Mouse (Mus musculus) lung, embryonic 15.5 days (tissue): ENCODE data around the gene Arhgap24. TPM values are rescaled to one million over a fixed set of nuclear protein-coding genes. Genes with fewer than 3 reads are reported as not detected.
A peak's percentile ranks its signal among the peaks of the same experiment; 100 is the strongest.

ENCODE experiments used
- ATAC-seq: fragments of 200-750 bp; cut with Nextera tagmentation; 2 replicates; pipeline ENCODE4 v1.8.0; 2017; ENCODE audit warnings: moderate number of reproducible peaks, borderline replicate concordance; ENCODE audit not compliant: low FRiP score, low TSS enrichment; ENCODE audit errors: extremely low read depth
- H3K27ac ChIP-seq: fragments of 300-500 bp; sonication (generic); 2 replicates; pipeline ENCODE4 v1.5.1; 2015; ENCODE audit warnings: moderate library complexity, mild to moderate bottlenecking, inconsistent platforms
- H3K27me3 ChIP-seq: fragments of 300-500 bp; sonication (generic); 2 replicates; pipeline ENCODE4 v1.6.1; 2015; ENCODE audit warnings: inconsistent platforms
- H3K36me3 ChIP-seq: fragments of 300-500 bp; sonication (generic); 2 replicates; pipeline ENCODE4 v1.6.1; 2015; ENCODE audit warnings: inconsistent platforms
- H3K4me1 ChIP-seq: fragments of 300-500 bp; sonication (generic); 2 replicates; pipeline ENCODE4 v1.6.1; 2015; ENCODE audit warnings: inconsistent platforms
- H3K4me2 ChIP-seq: fragments of 300-500 bp; sonication (generic); 2 replicates; pipeline ENCODE4 v1.6.1; 2015; ENCODE audit warnings: inconsistent platforms, mild to moderate bottlenecking, moderate library complexity
- H3K4me3 ChIP-seq: fragments of 300-500 bp; sonication (generic); 2 replicates; pipeline ENCODE4 v1.5.1; 2015; ENCODE audit warnings: mild to moderate bottlenecking, inconsistent platforms
- H3K9ac ChIP-seq: fragments of 300-500 bp; sonication (generic); 2 replicates; pipeline ENCODE4 v1.6.1; 2015; ENCODE audit warnings: inconsistent platforms
- H3K9me3 ChIP-seq: fragments of 300-500 bp; sonication (generic); 2 replicates; pipeline ENCODE4 v1.6.1; 2016; ENCODE audit warnings: inconsistent platforms
- WGBS: fragments of 180-500 bp; shearing (Covaris S2); methylation state at CpG from one replicate; pipeline ENCODE4 v1.1.7; 2015; 5-methylcytosine and 5-hydroxymethylcytosine counted together
- polyA plus RNA-seq: library from polyadenylated mRNA; unstranded; fragments of >200 nt; fragmentation: Nextera tagmentation; extraction: Ambion mirVana; gene quantifications from 2 replicates; pipeline ENCODE4 v1.2.1, GENCODE M21; 2015

The Arhgap24 gene
- polyA plus RNA-seq, 1 experiment from 2014 or later, result 35.3 TPM

DNA sequence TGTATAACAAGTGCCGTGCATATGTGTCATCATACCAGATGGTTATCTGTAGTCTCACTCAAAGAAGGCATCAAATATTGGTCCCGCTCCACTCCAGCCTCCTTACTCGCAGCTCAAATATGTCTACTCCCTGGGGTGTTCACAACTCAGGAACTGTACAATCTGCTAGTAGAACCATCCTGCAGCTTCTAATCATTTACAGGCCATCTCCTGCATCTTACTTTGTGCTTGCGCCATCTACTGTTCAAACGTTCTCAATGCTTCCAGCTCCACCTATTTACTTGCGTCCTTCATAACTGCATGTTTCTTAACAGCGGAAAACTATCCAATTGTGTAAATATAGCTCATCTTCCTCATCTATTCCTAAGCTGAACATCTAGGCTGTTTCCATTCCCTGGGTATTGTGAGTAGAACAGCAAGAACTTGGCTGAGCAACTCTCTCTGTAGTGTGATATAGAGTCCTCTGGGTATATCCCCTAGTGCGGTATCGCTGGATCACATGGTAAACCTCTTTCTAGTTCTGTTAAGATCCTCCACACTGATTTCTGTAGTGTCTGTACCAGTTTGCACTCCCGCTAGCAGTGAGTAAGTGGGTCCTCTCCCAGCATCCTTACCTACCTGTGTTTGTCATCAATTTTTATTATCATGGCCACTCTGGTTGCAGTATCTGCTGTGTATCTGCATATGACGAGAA is 393.6 kb downstream of the Arhgap24 start:
- no peaks in the 10 kb centered on the region for H3K9me3 ChIP-seq
- H3K27ac ChIP-seq, result no peak overlapping the region
- no peaks in the 10 kb centered on the region for H3K27me3 ChIP-seq
- no peak overlapping the region for H3K4me3 ChIP-seq
- H3K4me1 ChIP-seq, result no peaks in the 10 kb centered on the region
- no peaks in the 10 kb centered on the region for H3K36me3 ChIP-seq
- WGBS, result 42% methylated on average over 11 of the region's 11 CpGs
- H3K9ac ChIP-seq, result no peak overlapping the region
- ATAC-seq, result peak; percentile 57; the same call in 1 of the 2 replicates
- no peak overlapping the region for H3K4me2 ChIP-seq

DNA sequence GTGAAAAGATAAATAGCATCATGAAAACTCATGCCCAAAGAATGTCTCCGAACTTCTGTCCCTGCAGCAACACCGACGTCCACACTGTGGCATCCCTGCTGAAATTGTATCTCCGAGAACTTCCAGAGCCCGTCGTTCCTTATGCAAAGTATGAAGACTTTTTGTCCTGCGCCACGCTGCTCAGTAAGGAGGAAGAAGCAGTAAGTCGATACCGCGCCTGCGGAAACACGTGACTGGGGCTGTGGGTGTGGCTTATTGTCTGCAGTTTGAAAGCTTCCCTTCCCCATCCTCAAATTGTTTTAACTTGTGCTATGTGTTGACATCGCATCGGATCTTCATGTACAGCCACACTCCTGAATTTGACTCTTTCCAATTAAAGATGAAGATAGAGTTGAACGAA is 394.4 kb downstream of the Arhgap24 start:
- H3K27me3 ChIP-seq, result no peaks in the 10 kb centered on the region
- 65% methylated on average over 16 of the region's 16 CpGs for WGBS
- no peak for ATAC-seq
- H3K9ac ChIP-seq, result no peak overlapping the region
- no peak overlapping the region for H3K4me3 ChIP-seq
- H3K36me3 ChIP-seq, result peaks cover 3% of the 10 kb centered on the region; the same call in 1 of the 2 replicates
- H3K27ac ChIP-seq, result no peak overlapping the region
- no peak overlapping the region for H3K4me2 ChIP-seq
- H3K9me3 ChIP-seq, result no peaks in the 10 kb centered on the region
- no peaks in the 10 kb centered on the region for H3K4me1 ChIP-seq

DNA sequence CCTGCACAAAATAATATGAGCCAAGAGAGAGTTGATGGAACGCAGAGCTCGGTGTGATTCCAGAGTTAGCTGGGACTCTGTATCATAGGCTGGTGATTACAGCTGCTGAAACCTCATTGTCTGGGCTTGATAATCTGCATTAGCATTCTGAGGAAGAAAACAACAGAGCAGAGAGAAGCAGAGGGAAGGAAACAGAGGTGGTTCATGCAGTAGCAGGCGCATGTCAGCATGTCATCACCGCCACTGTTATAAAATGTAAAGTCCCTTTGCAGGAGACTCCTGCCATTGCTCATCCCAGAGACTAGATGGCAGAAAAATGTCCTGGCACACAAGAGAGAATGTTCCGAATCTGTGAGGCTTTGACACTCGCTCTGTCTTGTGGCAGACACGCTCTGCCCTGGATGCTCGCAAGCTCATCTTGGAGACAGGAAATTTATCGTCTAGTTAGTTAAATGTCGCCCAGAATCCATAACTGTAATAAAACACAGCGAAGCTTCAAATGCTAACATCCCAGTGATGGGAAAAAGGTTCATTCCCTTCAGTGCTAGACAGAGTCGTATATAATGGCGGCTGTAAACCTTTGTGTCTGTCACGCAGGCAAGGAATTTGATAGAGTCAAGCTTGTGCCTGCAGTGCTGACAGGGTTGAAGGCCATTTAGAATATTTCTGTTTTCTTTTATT is 407.4 kb downstream of the Arhgap24 start:
- no peak for ATAC-seq
- no peak overlapping the region for H3K4me3 ChIP-seq
- peaks cover 11% of the 10 kb centered on the region for H3K36me3 ChIP-seq
- H3K27ac ChIP-seq, result no peak overlapping the region
- no peaks in the 10 kb centered on the region for H3K4me1 ChIP-seq
- H3K9ac ChIP-seq, result no peak overlapping the region
- H3K9me3 ChIP-seq, result no peaks in the 10 kb centered on the region
- H3K4me2 ChIP-seq, result no peak overlapping the region
- H3K27me3 ChIP-seq, result no peaks in the 10 kb centered on the region
- 81% methylated on average over 14 of the region's 14 CpGs for WGBS

DNA sequence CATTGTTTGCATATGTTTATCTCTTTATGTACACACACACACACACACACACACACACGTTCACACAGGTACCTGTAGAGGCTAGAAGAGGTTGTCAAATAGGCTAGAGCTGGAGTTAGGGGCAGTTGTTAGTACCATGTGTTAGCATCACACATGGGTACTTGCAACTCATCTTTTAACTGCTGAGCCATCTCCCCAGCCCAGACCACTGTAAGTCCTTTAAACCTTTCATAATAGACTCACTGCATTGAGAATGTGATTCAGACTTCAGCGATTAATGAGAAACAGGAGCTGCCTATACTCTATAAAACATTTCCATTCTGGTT is 407.9 kb downstream of the Arhgap24 start:
- H3K4me1 ChIP-seq, result no peaks in the 10 kb centered on the region
- WGBS, result 76% methylated on average over 2 of the region's 2 CpGs
- H3K9ac ChIP-seq, result no peak overlapping the region
- ATAC-seq, result no peak
- no peaks in the 10 kb centered on the region for H3K9me3 ChIP-seq
- H3K4me3 ChIP-seq, result no peak overlapping the region
- no peak overlapping the region for H3K27ac ChIP-seq
- H3K36me3 ChIP-seq, result peaks cover 11% of the 10 kb centered on the region
- H3K4me2 ChIP-seq, result no peak overlapping the region
- no peaks in the 10 kb centered on the region for H3K27me3 ChIP-seq

DNA sequence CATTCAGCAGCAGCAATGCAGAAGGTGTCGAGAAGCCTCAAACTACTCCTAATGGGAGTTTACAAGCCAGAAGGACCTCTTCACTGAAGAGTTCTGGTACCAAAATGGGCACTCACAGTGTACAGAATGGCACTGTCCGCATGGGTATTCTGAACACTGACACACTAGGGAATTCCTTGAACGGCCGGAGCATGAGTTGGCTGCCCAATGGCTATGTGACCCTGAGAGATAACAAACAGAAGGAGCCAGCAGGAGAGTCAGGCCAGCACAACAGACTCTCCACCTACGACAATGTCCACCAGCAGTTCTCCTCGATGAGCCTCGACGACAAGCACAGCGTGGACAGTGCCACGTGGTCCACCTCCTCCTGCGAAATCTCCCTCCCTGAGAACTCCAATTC is 411.0 kb downstream of the Arhgap24 start:
- no peaks in the 10 kb centered on the region for H3K4me1 ChIP-seq
- H3K36me3 ChIP-seq, result peaks cover 11% of the 10 kb centered on the region
- H3K4me2 ChIP-seq, result no peak overlapping the region
- no peak overlapping the region for H3K9ac ChIP-seq
- no peak overlapping the region for H3K4me3 ChIP-seq
- no peaks in the 10 kb centered on the region for H3K27me3 ChIP-seq
- 94% methylated on average over 11 of the region's 11 CpGs for WGBS
- no peak overlapping the region for H3K27ac ChIP-seq
- H3K9me3 ChIP-seq, result no peaks in the 10 kb centered on the region
- no peak for ATAC-seq

DNA sequence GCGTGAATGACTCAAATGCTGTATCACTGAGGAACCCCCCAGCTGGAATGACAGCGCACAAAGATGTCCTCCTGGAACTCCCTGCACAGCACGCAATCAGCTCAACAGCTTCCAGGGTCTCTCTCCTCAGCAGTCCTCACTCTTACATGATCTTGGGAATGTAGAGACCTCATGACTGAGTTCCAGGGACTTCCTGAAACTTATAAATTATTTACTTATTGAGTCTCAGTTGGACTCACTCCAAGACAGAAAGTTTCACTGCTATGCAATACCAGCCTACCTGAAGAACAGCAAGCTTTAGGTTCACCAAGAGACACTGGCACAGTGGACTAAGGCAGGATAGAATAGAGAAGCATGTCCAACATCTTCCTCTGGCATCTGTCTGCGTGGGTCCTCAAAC is 417.1 kb downstream of the Arhgap24 start:
- Histone ChIP-seq H3K4me1 (no peaks in the 10 kb centered on the region), H3K9me3 (no peaks in the 10 kb centered on the region), H3K9ac (no peak overlapping the region), H3K4me2 (no peak overlapping the region), H3K27me3 (no peaks in the 10 kb centered on the region), H3K27ac (no peak overlapping the region), H3K36me3 (peaks cover 5% of the 10 kb centered on the region; the same call in 1 of the 2 replicates), H3K4me3 (no peak overlapping the region)
- ATAC-seq, result no peak
- 82% methylated on average over 4 of the region's 4 CpGs for WGBS

DNA sequence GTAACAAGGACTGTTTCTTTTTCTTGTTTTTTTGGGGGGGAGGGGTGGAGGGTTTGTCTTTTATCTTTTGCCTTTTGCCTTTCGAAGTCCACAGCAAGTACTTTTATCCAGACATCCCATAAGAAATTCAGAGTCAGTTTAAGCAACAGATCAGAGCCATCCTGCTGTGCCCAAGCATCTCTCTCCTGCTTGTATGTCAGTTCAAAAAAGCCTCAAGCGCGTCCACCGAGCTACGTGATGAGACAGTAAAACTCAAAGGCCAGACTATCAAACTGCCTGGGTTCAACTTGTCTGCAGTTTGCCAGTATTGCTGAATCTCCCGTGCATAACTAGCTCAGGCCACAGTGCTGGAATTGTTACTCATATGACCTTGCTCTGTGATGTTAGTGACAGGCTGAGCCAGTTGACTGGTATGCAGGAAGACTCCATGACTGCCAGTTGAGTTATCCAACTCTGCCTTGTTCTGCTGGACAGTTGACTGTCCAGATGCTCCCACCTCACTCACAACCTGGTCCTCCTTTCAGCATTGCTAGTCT is 418.6 kb downstream of the Arhgap24 start:
- H3K27me3 ChIP-seq, result no peaks in the 10 kb centered on the region
- no peak overlapping the region for H3K9ac ChIP-seq
- ATAC-seq, result no peak
- H3K27ac ChIP-seq, result no peak overlapping the region
- no peak overlapping the region for H3K4me2 ChIP-seq
- WGBS, result 80% methylated on average over 6 of the region's 6 CpGs
- no peak overlapping the region for H3K4me3 ChIP-seq
- peaks cover 5% of the 10 kb centered on the region; the same call in 1 of the 2 replicates for H3K36me3 ChIP-seq
- H3K9me3 ChIP-seq, result no peaks in the 10 kb centered on the region
- H3K4me1 ChIP-seq, result no peaks in the 10 kb centered on the region

DNA sequence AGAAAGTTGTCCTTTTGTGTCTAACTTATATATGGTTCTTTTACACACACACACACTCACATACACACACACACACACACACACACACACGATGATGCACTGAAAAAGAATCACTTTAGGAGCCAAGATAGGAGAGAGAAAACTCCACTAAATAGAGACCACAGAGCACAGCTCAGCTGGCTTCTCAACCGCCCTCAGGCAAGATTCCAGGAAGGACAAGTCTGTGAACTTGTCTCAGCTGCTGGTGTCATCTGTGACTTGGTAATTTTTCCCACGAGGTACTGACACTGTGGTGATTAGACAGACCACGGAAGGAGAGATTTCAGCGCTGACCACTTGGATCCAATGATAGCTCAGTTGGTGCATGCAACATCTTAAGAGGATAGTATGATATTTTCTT is 420.0 kb downstream of the Arhgap24 start:
- no peak for ATAC-seq
- H3K4me1 ChIP-seq, result no peaks in the 10 kb centered on the region
- H3K27me3 ChIP-seq, result no peaks in the 10 kb centered on the region

DNA sequence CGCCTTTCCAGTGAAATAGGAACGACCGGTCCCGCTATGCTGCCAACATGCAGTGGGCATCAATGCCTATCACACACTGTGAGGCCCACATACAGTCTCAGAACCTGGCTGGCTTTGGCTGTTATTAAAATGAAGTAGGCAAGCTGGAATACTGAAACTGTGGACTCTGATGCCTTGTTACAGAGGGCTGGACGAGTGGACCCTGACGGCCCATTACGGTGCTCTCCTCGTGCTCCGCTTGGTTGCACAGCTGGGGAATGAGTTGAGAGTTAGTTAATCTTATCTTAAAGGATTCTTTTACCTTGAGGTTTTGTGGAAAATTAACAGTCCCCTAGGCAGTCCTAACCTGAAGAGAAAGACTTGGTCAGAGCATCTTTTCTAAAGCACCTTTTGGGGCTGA is 422.3 kb downstream of the Arhgap24 start:
- H3K9ac ChIP-seq, result no peak overlapping the region
- H3K27ac ChIP-seq, result no peak overlapping the region
- no peaks in the 10 kb centered on the region for H3K4me1 ChIP-seq
- no peak for ATAC-seq
- H3K9me3 ChIP-seq, result no peaks in the 10 kb centered on the region
- H3K36me3 ChIP-seq, result peaks cover 5% of the 10 kb centered on the region; the same call in 1 of the 2 replicates
- 85% methylated on average over 9 of the region's 9 CpGs for WGBS
- H3K4me3 ChIP-seq, result no peak overlapping the region
- no peak overlapping the region for H3K4me2 ChIP-seq
- no peaks in the 10 kb centered on the region for H3K27me3 ChIP-seq

More for the DNA sequence above, 420.0 kb downstream of the Arhgap24 start:
- no peak overlapping the region for H3K27ac ChIP-seq
- H3K9ac ChIP-seq, result no peak overlapping the region
- no peaks in the 10 kb centered on the region for H3K9me3 ChIP-seq
- no peak overlapping the region for H3K4me2 ChIP-seq
- no peak overlapping the region for H3K4me3 ChIP-seq
- H3K36me3 ChIP-seq, result peaks cover 5% of the 10 kb centered on the region; the same call in 1 of the 2 replicates
- WGBS, result 78% methylated on average over 5 of the region's 5 CpGs

DNA sequence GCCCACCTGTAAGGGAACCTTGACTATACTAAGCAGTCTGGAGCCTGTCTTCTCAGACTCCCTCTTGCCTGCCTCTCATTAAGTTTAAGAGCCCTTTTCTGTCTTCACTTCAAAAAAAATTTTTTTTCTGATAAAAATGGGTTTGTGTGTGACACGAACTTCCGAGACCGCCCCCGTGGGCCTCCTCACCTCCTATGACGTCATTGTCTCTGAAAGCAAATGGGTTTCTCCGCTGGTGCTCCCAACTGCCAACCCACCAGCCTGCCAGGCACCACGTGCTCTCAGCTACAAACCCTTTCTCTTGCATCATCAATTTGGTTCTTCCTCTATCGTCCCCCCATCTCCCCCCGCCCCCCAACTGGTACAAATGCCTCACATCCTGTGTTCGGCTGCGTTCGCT is 422.9 kb downstream of the Arhgap24 start:
- H3K9ac ChIP-seq, result no peak overlapping the region
- no peaks in the 10 kb centered on the region for H3K9me3 ChIP-seq
- no peak overlapping the region for H3K4me2 ChIP-seq
- no peak overlapping the region for H3K4me3 ChIP-seq
- H3K4me1 ChIP-seq, result no peaks in the 10 kb centered on the region
- no peaks in the 10 kb centered on the region for H3K27me3 ChIP-seq
- H3K36me3 ChIP-seq, result peaks cover 5% of the 10 kb centered on the region; the same call in 1 of the 2 replicates
- no peak overlapping the region for H3K27ac ChIP-seq
- ATAC-seq, result no peak
- 72% methylated on average over 12 of the region's 12 CpGs for WGBS

DNA sequence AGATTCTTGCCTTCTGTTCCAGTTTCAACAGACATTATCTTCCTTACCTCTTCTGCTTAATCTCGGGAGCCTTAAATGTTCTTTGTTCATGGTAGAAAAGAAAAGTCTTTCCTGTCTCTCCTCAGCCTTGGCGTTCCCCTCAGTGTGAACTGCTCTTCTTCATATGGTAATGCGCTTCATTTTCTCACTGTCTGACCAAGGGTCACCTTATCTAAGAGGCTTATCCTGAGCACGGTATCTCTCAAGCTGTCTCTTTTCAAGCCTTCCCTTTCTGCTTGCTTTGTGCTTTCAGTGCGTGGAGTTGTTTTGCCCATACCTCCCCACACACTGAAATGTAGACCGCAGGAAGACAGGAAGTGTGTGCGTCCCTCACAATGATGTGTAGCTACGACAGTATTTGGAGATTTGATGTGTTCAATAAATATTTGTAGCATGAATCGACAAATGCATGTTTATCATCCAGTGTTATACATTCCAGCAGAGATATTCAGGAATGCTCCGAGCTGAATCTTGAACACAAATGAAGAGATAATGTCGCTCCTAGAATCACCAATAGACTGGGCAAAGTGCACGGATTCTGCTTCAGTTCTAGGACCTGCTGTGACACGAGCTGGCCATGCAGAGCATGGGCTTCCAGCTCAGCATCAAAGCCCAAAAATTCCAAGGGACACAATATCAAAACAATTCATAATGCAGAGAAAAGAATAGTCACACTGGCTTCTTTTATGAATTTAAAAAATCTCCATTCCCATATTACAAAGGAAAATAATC is 424.4 kb downstream of the Arhgap24 start:
- H3K4me2 ChIP-seq, result no peak overlapping the region
- no peaks in the 10 kb centered on the region for H3K9me3 ChIP-seq
- H3K4me1 ChIP-seq, result no peaks in the 10 kb centered on the region
- H3K4me3 ChIP-seq, result no peak overlapping the region
- WGBS, result 41% methylated on average over 13 of the region's 13 CpGs
- H3K27ac ChIP-seq, result no peak overlapping the region
- H3K9ac ChIP-seq, result no peak overlapping the region
- H3K27me3 ChIP-seq, result no peaks in the 10 kb centered on the region
- ATAC-seq, result no peak
- H3K36me3 ChIP-seq, result no peaks in the 10 kb centered on the region

DNA sequence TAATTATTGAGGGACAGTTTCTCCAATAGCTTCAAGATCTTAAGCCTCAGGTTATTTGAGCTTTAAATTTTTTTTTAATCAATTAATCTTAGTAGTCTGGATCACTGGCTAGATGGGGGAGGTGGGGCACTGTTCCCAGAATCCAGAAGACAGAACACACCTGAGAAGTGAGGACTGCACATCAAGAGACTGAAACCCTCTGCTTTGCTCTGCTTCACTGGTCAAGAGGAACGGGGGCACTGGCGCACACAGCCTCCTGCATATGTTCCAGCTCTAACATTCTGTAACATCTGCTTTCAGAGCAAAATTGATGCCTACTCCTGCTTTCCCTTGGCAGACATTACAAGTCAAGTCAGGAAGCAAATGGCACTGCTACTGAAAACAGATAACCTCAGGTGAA is 439.0 kb downstream of the Arhgap24 start:
- no peaks in the 10 kb centered on the region for H3K4me1 ChIP-seq
- no peak for ATAC-seq
- H3K4me2 ChIP-seq, result no peak overlapping the region
- H3K36me3 ChIP-seq, result no peaks in the 10 kb centered on the region
- H3K9ac ChIP-seq, result no peak overlapping the region
- no peak overlapping the region for H3K27ac ChIP-seq
- H3K4me3 ChIP-seq, result no peak overlapping the region
- WGBS, result 77% methylated on average over 2 of the region's 2 CpGs
- no peaks in the 10 kb centered on the region for H3K9me3 ChIP-seq
- no peaks in the 10 kb centered on the region for H3K27me3 ChIP-seq
